ENCODE assay signal across 8 mouse cellular contexts in genomic region chr8:120632969-120633664, GRCm38 (mm10). TPM values are rescaled to one million over a fixed set of nuclear protein-coding genes. Genes with fewer than 3 reads are reported as not detected.
DNase-seq lines count a peak whose midpoint lies in the region; ATAC-seq and TF ChIP-seq lines count a peak whose summit lies in the region.

No protein-coding gene starts in this region.

- H3K36me3 ChIP-seq in heart, embryonic 13.5 days: no peaks in the 10 kb centered on the region
- H3K36me3 ChIP-seq in ES-E14 (ENCODE audit: control insufficient read depth, insufficient read depth, low read length, poor library complexity, severe bottlenecking): no peaks in the 10 kb centered on the region
- no peaks in the 10 kb centered on the region for H3K36me3 ChIP-seq in hindbrain, embryonic 12.5 days
- no peaks in the 10 kb centered on the region for H3K36me3 ChIP-seq in midbrain, embryonic 11.5 days (ENCODE audit: control insufficient read depth, insufficient read depth, low read length)

- in situ Hi-C loops in ES-E14 (cut with MboI; ENCODE audit: low sequenced_read_pairs in 2 of 2, unreplicated experiment in 2 of 2): no loop called here

- H3K9me3 ChIP-seq in heart, embryonic 13.5 days: no peaks in the 10 kb centered on the region
- H3K9me3 ChIP-seq in ES-E14 (ENCODE audit: control insufficient read depth, insufficient read depth, low read depth, low read length): no peaks in the 10 kb centered on the region
- no peaks in the 10 kb centered on the region for H3K9me3 ChIP-seq in hindbrain, embryonic 12.5 days (replicated peaks)
- H3K9me3 ChIP-seq in midbrain, embryonic 11.5 days (ENCODE audit: control insufficient read depth, low read length): no peaks in the 10 kb centered on the region

- no peak for ATAC-seq in heart, embryonic 13.5 days (ENCODE audit: extremely low read depth, insufficient number of reproducible peaks, low FRiP score, low TSS enrichment)
- ATAC-seq in hindbrain, embryonic 12.5 days (ENCODE audit: low FRiP score): no peak
- peak; percentile 12; the same call in 1 of the 2 replicates for ATAC-seq in midbrain, embryonic 11.5 days (ENCODE audit: low FRiP score)

- H3K4me2 ChIP-seq in heart, embryonic 13.5 days: peak overlapping the region; percentile 99
- peak overlapping the region; percentile 96 for H3K4me2 ChIP-seq in hindbrain, embryonic 12.5 days (replicated peaks)
- H3K4me2 ChIP-seq in midbrain, embryonic 11.5 days: peak overlapping the region; percentile 97

- peak overlapping the region; percentile 70 for H3K4me3 ChIP-seq in heart, embryonic 13.5 days
- peak overlapping the region; percentile 74 to 75 for H3K4me3 ChIP-seq in ES-E14 (ENCODE audit: insufficient read depth in 1 of 2, low read depth in 1 of 2, low read length in 2 of 2, poor library complexity in 1 of 2, severe bottlenecking in 1 of 2)
- peak overlapping the region; percentile 55 for H3K4me3 ChIP-seq in hindbrain, embryonic 12.5 days
- H3K4me3 ChIP-seq in midbrain, embryonic 11.5 days (ENCODE audit: low read depth, low read length): peak overlapping the region; percentile 47

- H3K4me1 ChIP-seq in heart, embryonic 13.5 days: peaks cover 25% of the 10 kb centered on the region
- H3K4me1 ChIP-seq in ES-E14 (ENCODE audit: control insufficient read depth in 2 of 2, insufficient read depth in 2 of 2, low read length in 2 of 2, poor library complexity in 1 of 2): peaks cover 7 to 31% of the 10 kb centered on the region in 2 experiments; a peak in 3 of 4 replicates
- H3K4me1 ChIP-seq in hindbrain, embryonic 12.5 days: peaks cover 17% of the 10 kb centered on the region
- H3K4me1 ChIP-seq in midbrain, embryonic 11.5 days (ENCODE audit: control insufficient read depth, insufficient read depth, low read length): peaks cover 10% of the 10 kb centered on the region

- no peak overlapping the region for H3K27ac ChIP-seq in heart, embryonic 13.5 days (replicated peaks)
- peak overlapping the region; percentile 50; the same call in 1 of the 2 replicates for H3K27ac ChIP-seq in ES-E14 (ENCODE audit: insufficient read depth, low read depth, low read length, poor library complexity, severe bottlenecking)
- no peak overlapping the region for H3K27ac ChIP-seq in hindbrain, embryonic 12.5 days
- no peak overlapping the region for H3K27ac ChIP-seq in midbrain, embryonic 11.5 days (ENCODE audit: low read depth, low read length)

- intact Hi-C loops in heart, postnatal 36 days (cut with DNase I): no loop called here
- intact Hi-C loops in left cerebral cortex, postnatal 14 days (cut with DNase I): no loop called here

- peaks cover 36% of the 10 kb centered on the region for H3K27me3 ChIP-seq in heart, embryonic 13.5 days (replicated peaks)
- H3K27me3 ChIP-seq in hindbrain, embryonic 12.5 days: peaks cover 40% of the 10 kb centered on the region
- peaks cover 25% of the 10 kb centered on the region for H3K27me3 ChIP-seq in midbrain, embryonic 11.5 days (ENCODE audit: control insufficient read depth, insufficient read depth, low read length)

- DNase-seq in heart, postnatal 36 days: no peak
- DNase-seq in ES-E14 (ENCODE audit: low read depth, low spot score): no peak
- DNase-seq in midbrain, embryonic 11.5 days (ENCODE audit: low spot score, missing footprints): peak; percentile 90
- no peak for DNase-seq in left cerebral cortex, postnatal 14 days (ENCODE audit: low spot score in 2 of 2)
- DNase-seq in natural killer cell, adult 2 months (ENCODE audit: low spot score in 2 of 2): no peak
- no peak for DNase-seq in ovary, postnatal 10 days (ENCODE audit: low spot score)

- 31% methylated on average over 17 of the region's 17 CpGs for WGBS in heart, embryonic 13.5 days
- WGBS in hindbrain, embryonic 12.5 days: 25% methylated on average over 17 of the region's 17 CpGs
- WGBS in midbrain, embryonic 11.5 days: 25% methylated on average over 17 of the region's 17 CpGs

- peak overlapping the region; percentile 85 for H3K9ac ChIP-seq in heart, embryonic 13.5 days
- peak overlapping the region; percentile 75 for H3K9ac ChIP-seq in ES-E14 (ENCODE audit: insufficient read depth, low read depth, low read length, poor library complexity, severe bottlenecking)
- H3K9ac ChIP-seq in hindbrain, embryonic 12.5 days: 0 out of 2 replicates have a peak overlapping the region, but pooled peaks have one; percentile 67
- H3K9ac ChIP-seq in midbrain, embryonic 11.5 days (ENCODE audit: low read length): no peak overlapping the region

TF ChIP-seq in ES-E14, 5 proteins besides CTCF, POLR2A, EP300 and RAD21:
- TF ChIP-seq ZNF384 (IDR thresholded peaks at IDR 0.05; ENCODE audit: low read depth, low read length) (no peak), MAFK (IDR thresholded peaks at IDR 0.05; ENCODE audit: insufficient read depth, low read depth, low read length) (no peak), CHD2 (IDR thresholded peaks at IDR 0.05; ENCODE audit: low read depth, low read length) (no peak), HCFC1 (IDR thresholded peaks at IDR 0.05; ENCODE audit: borderline replicate concordance, insufficient read depth, low read length) (no peak), ZC3H11A (IDR thresholded peaks at IDR 0.05; ENCODE audit: borderline replicate concordance, low read depth, low read length) (no peak)

RNA-seq across cellular contexts. Expression of gene 1190005I06Rik, which starts 14.3 kb away (rescaled TPM):
- 3.3 and 3.6 TPM in 2 replicates for polyA plus RNA-seq in heart, embryonic 13.5 days (2015; fragmentation: Nextera tagmentation; extraction: Ambion mirVana)
- total RNA-seq in heart, postnatal 36 days (2021): 1 to 10 TPM; 3.1 to 3.4 TPM
- 21.8 and 24.7 TPM in 2 replicates for total RNA-seq in ES-E14 (2012; rRNA removed)
- 6.9 and 7.2 TPM in 2 replicates for polyA plus RNA-seq in hindbrain, embryonic 12.5 days (2016; fragmentation: Nextera tagmentation; extraction: Ambion mirVana)
- 2.9 and 4.4 TPM in 2 replicates for polyA plus RNA-seq in midbrain, embryonic 11.5 days (2014; fragmentation: Nextera tagmentation; extraction: Ambion mirVana)
- 1 to 10 TPM; 5.7 to 6.7 TPM for total RNA-seq in left cerebral cortex, postnatal 14 days (2021)

RNA-seq across cellular contexts. Expression of gene Gm27021, which starts 34.8 kb away (rescaled TPM):
- polyA plus RNA-seq in heart, embryonic 13.5 days (2015; fragmentation: Nextera tagmentation; extraction: Ambion mirVana): 2.0 and 2.3 TPM in 2 replicates
- total RNA-seq in heart, postnatal 36 days (2021): 1 to 10 TPM in 1 of 2 experiments, not detected in 1; 1.1 TPM
- total RNA-seq in ES-E14 (2012; rRNA removed): 0.49 TPM in 1 of 2 replicates, not detected in the other
- polyA plus RNA-seq in hindbrain, embryonic 12.5 days (2016; fragmentation: Nextera tagmentation; extraction: Ambion mirVana): 4.9 and 5.5 TPM in 2 replicates
- polyA plus RNA-seq in midbrain, embryonic 11.5 days (2014; fragmentation: Nextera tagmentation; extraction: Ambion mirVana): 3.4 and 3.5 TPM in 2 replicates
- total RNA-seq in left cerebral cortex, postnatal 14 days (2021): not detected

RNA-seq across cellular contexts. Expression of gene Cox4i1, which starts 34.9 kb away (rescaled TPM):
- polyA plus RNA-seq in heart, embryonic 13.5 days (2015; fragmentation: Nextera tagmentation; extraction: Ambion mirVana): 1,738 and 2,034 TPM in 2 replicates
- total RNA-seq in heart, postnatal 36 days (2021): 1,000 to 10,000 TPM; 4,631 to 4,708 TPM
- total RNA-seq in ES-E14 (2012; rRNA removed): 1,965 and 2,746 TPM in 2 replicates
- 876 and 921 TPM in 2 replicates for polyA plus RNA-seq in hindbrain, embryonic 12.5 days (2016; fragmentation: Nextera tagmentation; extraction: Ambion mirVana)
- polyA plus RNA-seq in midbrain, embryonic 11.5 days (2014; fragmentation: Nextera tagmentation; extraction: Ambion mirVana): 937 and 953 TPM in 2 replicates
- total RNA-seq in left cerebral cortex, postnatal 14 days (2021): 1,000 to 10,000 TPM; 1,181 to 1,191 TPM

RNA-seq across cellular contexts. Expression of gene Emc8, which starts 35.3 kb away (rescaled TPM):
- polyA plus RNA-seq in heart, embryonic 13.5 days (2015; fragmentation: Nextera tagmentation; extraction: Ambion mirVana): 164 and 174 TPM in 2 replicates
- 10 to 100 TPM; 40.2 to 46.2 TPM for total RNA-seq in heart, postnatal 36 days (2021)
- 328 and 332 TPM in 2 replicates for total RNA-seq in ES-E14 (2012; rRNA removed)
- 181 and 194 TPM in 2 replicates for polyA plus RNA-seq in hindbrain, embryonic 12.5 days (2016; fragmentation: Nextera tagmentation; extraction: Ambion mirVana)
- 292 and 306 TPM in 2 replicates for polyA plus RNA-seq in midbrain, embryonic 11.5 days (2014; fragmentation: Nextera tagmentation; extraction: Ambion mirVana)
- total RNA-seq in left cerebral cortex, postnatal 14 days (2021): 10 to 100 TPM; 72.6 to 78.6 TPM

RNA-seq across cellular contexts. Expression of gene Gins2, which starts 44.0 kb away (rescaled TPM):
- 79.8 and 80.4 TPM in 2 replicates for polyA plus RNA-seq in heart, embryonic 13.5 days (2015; fragmentation: Nextera tagmentation; extraction: Ambion mirVana)
- 1 to 10 TPM in 1 of 2 experiments, under 1 TPM in 1; 0.86 to 1.7 TPM for total RNA-seq in heart, postnatal 36 days (2021)
- 47.0 and 56.2 TPM in 2 replicates for total RNA-seq in ES-E14 (2012; rRNA removed)
- polyA plus RNA-seq in hindbrain, embryonic 12.5 days (2016; fragmentation: Nextera tagmentation; extraction: Ambion mirVana): 49.6 and 65.3 TPM in 2 replicates
- polyA plus RNA-seq in midbrain, embryonic 11.5 days (2014; fragmentation: Nextera tagmentation; extraction: Ambion mirVana): 113 and 120 TPM in 2 replicates
- total RNA-seq in left cerebral cortex, postnatal 14 days (2021): 1 to 10 TPM; 1.2 to 1.4 TPM
